ENCODE assay signal across 39 mouse cellular contexts in genomic region chr9:114279678-114280077, GRCm38 (mm10). TPM values are rescaled to one million over a fixed set of nuclear protein-coding genes. Genes with fewer than 3 reads are reported as not detected.
"Had no signal": no experiment of that assay in that cellular context is flagged by ENCODE, and none has a peak within 500 bp of the region (broad histone marks: within the 10 kb centered on the region; RNA-seq: fewer than 3 reads in every experiment).

No protein-coding gene starts in this region.

RNA-seq across cellular contexts. Expression of gene Bcl2a1c, which starts 50.3 kb away (rescaled TPM):
- total RNA-seq: heart, postnatal 10 days; heart, postnatal 14 days; heart, postnatal 25 days; heart, postnatal 36 days; heart, postnatal 4 days; hematopoietic stem cell, adult 5-6 weeks; hindbrain, postnatal 0 days; layer of hippocampus, adult 18-20 months; layer of hippocampus, adult 2 months; layer of hippocampus, adult 8-10 months; layer of hippocampus, postnatal 10 days; layer of hippocampus, postnatal 14 days; layer of hippocampus, postnatal 25 days; layer of hippocampus, postnatal 36 days; left cerebral cortex, adult 18-20 months; left cerebral cortex, adult 2 months had no signal
- polyA plus RNA-seq: heart, embryonic 11.5 days; heart, embryonic 12.5 days; heart, embryonic 13.5 days; heart, embryonic 14.5 days; heart, embryonic 15.5 days; heart, embryonic 16.5 days; heart, postnatal 0 days; hindbrain, embryonic 10.5 days; hindbrain, embryonic 11.5 days; hindbrain, embryonic 12.5 days; hindbrain, embryonic 13.5 days; hindbrain, embryonic 14.5 days; hindbrain, embryonic 15.5 days; hindbrain, embryonic 16.5 days; hindbrain, postnatal 0 days; intestine, embryonic 14.5 days; intestine, embryonic 15.5 days; intestine, embryonic 16.5 days; intestine, postnatal 0 days; kidney, adult 2 months; kidney, embryonic 14.5 days; kidney, embryonic 15.5 days; kidney, embryonic 16.5 days; large intestine, adult 2 months had no signal
